Mouse (Mus musculus) cerebellum, postnatal 4 days (tissue): ENCODE results near the gene Bcl7c.
"Not testable (repeated sequence)": the region's sequence is repeated elsewhere in the genome, so short reads cannot be mapped to it uniquely, and the experiment has no call there.

Experiments
- DNase-seq, 2 experiments: peaks; one replicate each; pipeline ENCODE4 v3.0.0; 2022; ENCODE audit warnings: low spot score in 2 of 2, mixed read lengths in 1 of 2

Gene Bcl7c

GRCm38 (mm10) chr7:127708207-127709078, at the start of gene Bcl7c:
TSS of gene Bcl7c (minus strand) at chr7:127708933.
- DNase-seq = peak; percentile 74 to 87

DNA sequence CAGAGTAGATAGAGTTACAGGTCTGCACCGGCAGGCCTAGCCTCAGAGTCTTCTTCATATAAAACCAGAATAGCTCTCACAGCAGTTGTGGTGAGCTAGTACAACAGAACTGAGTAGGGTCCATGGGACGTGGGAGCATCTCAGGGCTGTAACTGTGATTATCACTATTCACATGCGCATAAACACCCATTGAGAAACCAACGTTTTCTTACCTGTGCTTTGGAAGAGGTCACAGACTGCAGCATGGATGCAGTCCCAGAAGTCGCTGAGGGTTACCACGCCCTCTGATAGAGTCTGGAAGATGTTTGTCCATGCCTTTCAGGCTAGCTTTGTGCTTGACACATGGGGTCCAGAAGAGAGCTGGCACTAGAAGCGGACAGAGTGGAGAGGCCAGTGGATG, 45.0 kb upstream of the Bcl7c start:
- no peak for DNase-seq

DNA sequence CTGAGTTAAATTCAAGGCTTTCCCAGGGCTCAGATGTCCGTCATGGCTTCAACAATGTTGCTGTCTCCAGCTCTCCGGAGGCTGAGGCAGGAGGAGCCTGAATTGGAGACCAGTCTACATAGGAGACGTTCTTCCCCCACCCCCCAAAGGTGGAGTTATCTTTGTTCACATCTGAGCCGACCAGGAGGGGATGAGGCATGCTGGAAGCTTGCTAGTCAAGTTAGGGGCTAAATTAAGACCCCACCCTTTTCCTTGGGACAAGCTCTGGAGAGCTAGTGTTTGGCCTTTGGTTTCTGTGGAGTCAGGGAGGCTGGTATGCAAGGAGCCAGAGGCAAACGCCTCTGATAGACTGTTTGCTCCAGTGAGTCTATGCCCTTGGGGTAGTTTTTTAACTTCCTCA, 44.4 kb upstream of the Bcl7c start:
- no peak for DNase-seq

GRCm38 (mm10) chr7:127752069-127752468, 43.3 kb upstream of the Bcl7c start:
- no peak for DNase-seq

DNA sequence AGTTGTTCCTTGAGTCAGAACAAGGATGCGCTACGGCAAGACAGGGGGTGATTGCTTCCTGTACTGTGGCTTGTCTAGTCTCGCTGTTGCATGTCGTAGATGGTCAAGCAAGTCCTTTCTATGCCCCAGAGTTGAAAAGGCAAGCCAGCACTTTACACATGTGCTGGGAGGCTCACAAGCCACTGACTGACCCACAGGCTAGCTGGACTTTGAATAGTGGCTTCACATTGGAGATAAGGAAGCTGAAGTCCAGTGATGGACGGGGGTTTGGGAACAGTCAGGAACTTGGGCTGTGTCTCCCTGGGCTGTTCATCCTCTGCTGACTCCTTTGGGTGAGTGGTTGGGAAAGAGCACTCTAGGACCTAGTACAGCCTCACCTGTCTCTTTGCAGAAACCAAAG, 42.9 kb upstream of the Bcl7c start:
- DNase-seq = no peak

DNA sequence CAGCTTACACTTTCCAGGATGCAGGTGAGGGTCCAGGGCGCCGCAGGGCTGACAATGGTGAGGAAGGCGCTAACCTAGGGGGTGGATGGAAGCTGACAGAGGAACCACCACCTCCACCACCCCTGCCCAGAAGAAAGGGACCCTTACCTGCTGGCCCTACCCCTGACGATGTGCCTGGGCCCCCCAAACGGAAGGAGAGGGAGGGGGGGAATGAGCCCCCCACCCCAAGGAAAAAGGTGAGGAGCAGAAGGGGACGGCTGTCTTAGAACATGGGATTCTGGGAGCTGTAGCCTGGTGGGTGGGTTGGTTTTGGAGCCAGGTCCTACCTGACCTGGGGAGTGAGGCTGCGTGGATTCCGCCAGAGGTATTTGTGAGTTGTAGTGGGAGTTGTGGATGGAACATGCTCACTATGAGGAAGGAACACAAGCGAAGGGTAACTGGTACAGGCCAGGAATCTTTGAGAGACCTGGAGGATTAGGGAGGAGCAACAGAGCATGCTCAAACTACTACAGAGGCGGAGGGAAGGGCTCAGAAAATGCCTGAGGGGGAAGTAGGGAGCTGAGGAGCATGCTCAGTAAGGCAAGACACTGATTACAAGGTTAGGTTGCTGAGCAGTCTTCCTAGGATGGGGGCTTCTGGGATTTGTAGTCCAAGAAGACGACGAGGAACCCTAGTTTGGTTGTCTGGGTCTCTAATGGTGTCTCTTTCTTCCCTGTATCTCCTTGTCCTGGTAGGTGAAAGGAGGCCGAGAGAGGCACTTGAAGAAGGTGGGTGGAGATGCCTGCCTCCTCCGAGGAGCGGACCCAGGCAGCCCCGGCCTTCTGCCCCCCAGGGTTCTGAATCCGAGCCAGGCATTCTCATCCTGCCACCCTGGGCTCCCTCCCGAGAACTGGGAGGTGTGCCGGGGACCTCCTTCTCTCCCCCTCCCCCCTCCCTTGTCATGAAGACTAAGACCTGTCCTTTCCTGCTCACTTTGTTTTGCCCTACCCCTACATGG, 41.7 kb upstream of the Bcl7c start:
- DNase-seq = no peak

DNA sequence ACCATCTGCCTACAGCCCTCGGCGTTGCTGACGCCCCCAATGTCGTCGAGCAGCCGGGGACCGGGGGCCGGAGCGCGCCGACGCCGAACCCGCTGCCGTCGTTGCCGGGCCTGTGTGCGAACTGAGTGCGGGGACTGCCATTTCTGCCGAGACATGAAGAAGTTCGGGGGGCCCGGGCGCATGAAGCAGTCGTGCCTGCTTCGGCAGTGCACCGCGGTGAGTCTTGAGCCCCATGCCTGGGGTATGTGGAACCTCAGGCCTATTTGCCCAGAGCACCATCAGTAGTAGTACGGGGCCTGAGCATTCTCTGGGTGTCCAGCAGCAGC, 39.5 kb upstream of the Bcl7c start:
- no peak for DNase-seq

GRCm38 (mm10) chr7:127747559-127748234, 39.0 kb upstream of the Bcl7c start:
- DNase-seq = no peak

- peak; percentile 26 to 60 for DNase-seq
These were observed 38.1 kb upstream of the Bcl7c start for GRCm38 (mm10) chr7:127746494-127747491.

DNA sequence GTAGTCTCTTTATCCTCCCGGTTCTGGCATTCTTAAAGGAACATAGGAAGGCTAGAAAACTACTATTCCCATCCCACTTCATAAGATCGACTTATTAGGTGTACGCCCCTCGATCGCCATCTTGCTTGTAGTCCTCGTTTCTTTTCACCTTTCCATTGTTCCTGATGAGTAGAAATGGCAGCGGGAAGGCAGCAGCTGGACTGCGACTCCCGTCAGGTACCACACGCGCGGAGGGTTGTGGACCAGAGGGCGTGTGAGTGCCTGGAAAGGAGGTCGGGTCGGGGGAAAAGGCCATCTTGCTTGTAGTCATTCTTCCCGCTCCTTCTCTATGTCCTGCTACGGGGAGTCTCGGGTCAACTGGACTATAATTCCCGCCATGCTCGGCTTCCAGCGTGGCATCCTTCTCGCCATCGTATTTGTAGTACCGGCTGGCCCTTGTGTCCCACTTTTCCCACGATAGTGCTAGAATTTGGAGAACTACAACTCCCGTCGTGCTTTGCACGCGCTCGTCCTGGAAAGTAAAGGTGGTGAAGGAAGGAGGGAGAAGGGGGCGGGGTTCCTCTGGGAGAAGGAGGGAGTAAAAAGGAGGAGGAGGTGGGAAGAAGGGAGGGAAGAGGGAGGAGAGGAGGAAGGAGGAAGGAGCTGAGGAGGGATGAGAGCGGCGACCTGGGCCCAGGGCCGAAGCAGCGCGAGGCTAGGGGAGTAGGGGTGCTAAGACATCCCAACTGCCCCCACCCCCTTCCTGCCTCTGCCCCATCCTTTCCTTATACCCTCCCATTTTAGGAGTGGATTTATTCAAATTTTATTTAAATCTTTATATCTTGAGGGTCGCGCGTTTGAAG, 37.1 kb upstream of the Bcl7c start:
- peak; percentile 76 to 90 for DNase-seq

GRCm38 (mm10) chr7:127745251-127745651, 36.5 kb upstream of the Bcl7c start:
- peak; percentile 72 to 83 for DNase-seq

DNA sequence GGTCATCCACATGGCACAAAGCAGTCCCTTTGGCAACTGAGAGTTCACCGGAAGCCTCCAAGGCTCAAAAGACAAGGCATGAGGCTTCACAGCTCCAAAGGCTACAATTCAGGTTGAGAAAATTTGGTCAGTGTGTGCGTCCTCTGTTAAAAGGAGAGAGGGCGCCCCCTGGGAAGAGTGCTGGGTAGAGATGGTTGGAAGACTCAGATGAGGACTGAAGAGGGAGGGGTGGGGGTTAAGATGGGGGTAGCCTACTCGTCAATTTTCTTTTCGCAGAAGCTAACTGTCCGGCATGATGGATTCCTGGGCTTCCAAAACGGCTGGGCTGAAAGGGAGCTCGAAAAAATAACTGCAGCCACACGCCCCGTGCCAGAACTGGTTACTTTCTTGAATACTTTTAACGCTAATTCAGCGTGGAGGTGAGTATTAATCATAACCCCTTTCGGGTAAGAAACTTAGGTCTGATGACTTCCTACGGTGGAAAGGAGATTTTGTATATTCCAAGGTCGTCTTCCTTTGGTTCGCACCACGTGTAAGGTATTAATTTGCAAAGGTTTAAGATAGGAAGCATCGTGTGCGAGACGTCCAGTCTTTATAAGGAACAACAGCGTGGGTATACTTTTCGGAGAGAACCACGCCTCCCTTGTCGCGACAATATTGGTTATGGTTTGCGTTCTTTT, 35.8 kb upstream of the Bcl7c start, which contains the start of gene Fbxl19:
Fbxl19 (plus strand) TSS at position 178 of the 680 bp plus-strand sequence.
- DNase-seq = peak; percentile 55 to 69

- not testable (repeated sequence) for DNase-seq
These were observed 23.3 kb upstream of the Bcl7c start, which contains the start of gene Ctf2 for GRCm38 (mm10) chr7:127732066-127732465. TSS of gene Ctf2 (minus strand) at chr7:127732166.

DNA sequence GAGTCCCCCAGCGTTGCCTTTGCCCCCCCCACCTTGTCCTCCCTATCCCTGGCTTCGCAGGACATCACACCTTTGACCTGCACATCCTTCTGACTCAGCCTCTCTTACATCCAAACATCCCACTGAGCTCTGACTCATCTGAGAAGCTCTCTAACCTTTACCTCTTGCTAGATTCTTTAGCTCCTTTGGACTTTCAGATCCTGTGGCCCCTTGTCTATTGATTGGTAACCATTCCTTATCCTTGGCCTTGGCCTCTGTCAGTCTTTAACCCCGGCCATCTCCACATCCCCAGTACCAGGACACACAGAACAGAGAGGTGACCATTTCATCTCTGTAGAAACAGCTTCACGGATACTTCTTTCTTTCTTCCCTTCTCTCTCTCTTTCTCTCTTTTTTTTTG, 21.4 kb upstream of the Bcl7c start:
- no peak for DNase-seq

GRCm38 (mm10) chr7:127727898-127728297, 19.2 kb upstream of the Bcl7c start:
- DNase-seq = no peak

DNA sequence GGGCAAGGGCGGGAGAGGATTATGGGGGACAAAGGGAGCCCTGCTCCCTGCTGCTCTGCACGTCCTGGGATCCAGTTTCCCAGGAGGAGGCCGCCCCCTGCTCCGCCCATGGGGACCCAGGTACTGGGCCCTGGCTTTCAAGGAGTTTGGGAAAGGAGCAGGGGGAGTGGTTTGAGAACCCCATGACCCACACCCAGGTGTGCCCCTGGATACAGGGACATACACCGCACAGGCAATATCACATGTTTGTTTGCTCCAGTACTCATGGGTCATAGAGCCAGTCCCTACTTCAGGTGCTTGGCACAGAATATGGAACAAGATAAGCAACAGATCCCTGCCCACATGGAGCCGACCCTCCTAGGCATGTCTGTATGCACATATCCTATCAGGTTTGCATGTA, 17.2 kb upstream of the Bcl7c start:
- no peak for DNase-seq

DNA sequence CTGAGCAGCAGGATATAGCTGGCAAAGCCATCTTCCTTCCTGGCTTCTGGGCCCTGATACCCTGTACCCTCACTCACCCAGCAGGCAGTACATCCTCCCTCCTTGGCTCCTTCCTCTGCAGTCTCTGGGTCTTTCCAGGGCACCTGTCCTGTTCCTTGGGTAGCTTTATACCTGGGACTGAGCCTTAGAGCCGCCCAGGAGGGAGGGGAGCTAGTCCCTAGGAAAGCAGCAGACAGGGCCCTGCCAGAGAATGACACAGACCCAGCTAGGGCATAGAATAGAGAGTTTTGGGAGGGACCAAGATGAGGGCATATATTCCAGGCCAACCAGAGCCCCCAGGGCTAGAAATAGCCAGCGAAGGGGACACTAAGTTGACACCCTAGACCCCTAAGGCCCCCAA, 16.8 kb upstream of the Bcl7c start:
- DNase-seq = no peak

DNA sequence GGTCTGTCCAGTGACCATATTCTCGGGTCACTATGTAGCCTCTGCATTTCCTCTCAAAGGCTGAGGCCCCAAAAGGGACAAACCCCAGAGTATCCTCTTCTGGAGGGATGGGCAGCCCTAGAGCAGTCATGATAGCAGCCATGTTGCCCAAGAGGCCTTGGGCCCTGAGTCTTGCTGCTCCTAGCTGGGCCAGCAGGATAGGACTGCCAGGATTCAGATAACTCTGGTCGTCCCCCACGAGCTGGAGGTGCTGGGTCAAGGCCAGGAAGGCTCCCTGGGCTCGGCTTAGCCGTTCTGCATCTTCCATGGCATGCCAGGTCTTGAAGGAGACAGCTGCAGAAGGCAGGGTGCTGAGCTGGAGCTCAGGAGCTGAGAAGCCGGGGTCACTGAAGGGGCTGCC, 10.5 kb upstream of the Bcl7c start:
- DNase-seq = no peak

GRCm38 (mm10) chr7:127718339-127718738, 9.6 kb upstream of the Bcl7c start:
- no peak for DNase-seq
